In genomic region chr13:103696164-103696563, GRCm38 (mm10) we compare ENCODE assay signal across 8 mouse cellular contexts.
DNase-seq lines count a peak whose midpoint lies in the region; ATAC-seq and TF ChIP-seq lines count a peak whose summit lies in the region.

No protein-coding gene starts in this region.

- H3K4me2 ChIP-seq in midbrain, postnatal 0 days (ENCODE audit: low read depth, low read length, poor library complexity, severe bottlenecking): no peak overlapping the region

- 59% methylated on average over 9 of the region's 9 CpGs for WGBS in thymus, adult 2 months
- 46% methylated on average over 9 of the region's 9 CpGs for WGBS in midbrain, postnatal 0 days

- no peaks in the 10 kb centered on the region for H3K27me3 ChIP-seq in thymus, adult 2 months (ENCODE audit: control insufficient read depth, insufficient read depth, low read length)
- no peaks in the 10 kb centered on the region for H3K27me3 ChIP-seq in midbrain, postnatal 0 days (ENCODE audit: insufficient read depth, low read length)

- H3K9me3 ChIP-seq in midbrain, postnatal 0 days (ENCODE audit: low read length): no peaks in the 10 kb centered on the region

- H3K36me3 ChIP-seq in thymus, adult 2 months (ENCODE audit: control insufficient read depth, insufficient read depth, low read length): no peaks in the 10 kb centered on the region
- no peaks in the 10 kb centered on the region for H3K36me3 ChIP-seq in midbrain, postnatal 0 days (ENCODE audit: insufficient read depth, low read length)

- peak; percentile 67; the same call in 1 of the 2 replicates for TF ChIP-seq CTCF in thymus, adult 2 months (IDR thresholded peaks at IDR 0.05; ENCODE audit: borderline replicate concordance, control insufficient read depth, extremely low read depth, insufficient read depth, low read length, poor library complexity)
- TF ChIP-seq CTCF in embryonic fibroblast, embryonic 13.5 days (IDR thresholded peaks at IDR 0.05; ENCODE audit: borderline replicate concordance, insufficient read depth, low read length): 0 out of 2 replicates have a peak, but pooled peaks have one; percentile 32
- peak; percentile 72 for TF ChIP-seq CTCF in midbrain, postnatal 0 days (IDR thresholded peaks at IDR 0.05)

- no peak overlapping the region for H3K27ac ChIP-seq in thymus, adult 2 months (ENCODE audit: control insufficient read depth, insufficient read depth, low read length)
- H3K27ac ChIP-seq in embryonic fibroblast, embryonic 13.5 days (ENCODE audit: insufficient read depth, low read length): 0 out of 2 replicates have a peak overlapping the region, but pooled peaks have one; percentile 16
- H3K27ac ChIP-seq in midbrain, postnatal 0 days (ENCODE audit: low read depth, low read length): no peak overlapping the region

- H3K4me1 ChIP-seq in thymus, adult 2 months (replicated peaks; ENCODE audit: control insufficient read depth, insufficient read depth, low read length): no peaks in the 10 kb centered on the region
- H3K4me1 ChIP-seq in embryonic fibroblast, embryonic 13.5 days (ENCODE audit: control insufficient read depth, insufficient read depth, low read length): peaks cover 7% of the 10 kb centered on the region
- H3K4me1 ChIP-seq in midbrain, postnatal 0 days (ENCODE audit: insufficient read depth, low read length): no peaks in the 10 kb centered on the region

- no peak for ATAC-seq in midbrain, postnatal 0 days (ENCODE audit: low FRiP score)

- no peak overlapping the region for H3K4me3 ChIP-seq in thymus, adult 2 months (ENCODE audit: control insufficient read depth, insufficient read depth, low read length)
- H3K4me3 ChIP-seq in embryonic fibroblast, embryonic 13.5 days (ENCODE audit: insufficient read depth, low read length): no peak overlapping the region
- H3K4me3 ChIP-seq in midbrain, postnatal 0 days (ENCODE audit: low read depth, low read length): no peak overlapping the region

- DNase-seq in gastrocnemius, postnatal 10 days: peak; percentile 50
- DNase-seq in gastrocnemius, postnatal 4 days (ENCODE audit: low spot score in 2 of 2): no peak
- DNase-seq in thymus, adult 2 months: peak; percentile 25
- no peak for DNase-seq in thymus, adult 18-20 months
- peak; percentile 66 for DNase-seq in kidney, postnatal 4 days
- peak; percentile 56 for DNase-seq in midbrain, postnatal 0 days (ENCODE audit: low spot score)
- DNase-seq in c-Kit-positive CD71-positive TER-119-positive erythroid progenitor cells, embryonic 14.5 days (ENCODE audit: low spot score): no peak

- no peak for TF ChIP-seq POLR2A in thymus, adult 2 months (IDR thresholded peaks at IDR 0.05; ENCODE audit: control insufficient read depth, extremely low read depth, insufficient read depth, low read length, poor library complexity)
- no peak for TF ChIP-seq POLR2A in embryonic fibroblast, embryonic 13.5 days (IDR thresholded peaks at IDR 0.05; ENCODE audit: low read depth, low read length)

- no peak overlapping the region for H3K9ac ChIP-seq in midbrain, postnatal 0 days (replicated peaks; ENCODE audit: low read length, poor library complexity, severe bottlenecking)

Comparison
In these comparisons a context has a peak if more than half of its experiments do, and no peak if none do; other contexts are left out.
1. DNase-seq: peak in gastrocnemius, postnatal 10 days (single experiment), thymus, adult 2 months (single experiment), kidney, postnatal 4 days (2 of 2) and midbrain, postnatal 0 days (single experiment); none in gastrocnemius, postnatal 4 days (0 of 2), thymus, adult 18-20 months (0 of 2) and c-Kit-positive CD71-positive TER-119-positive erythroid progenitor cells, embryonic 14.5 days (single experiment).
2. Peak in every context shown above with its lines, with median percentiles within 50 percentile points of each other: CTCF ChIP-seq.